ENCODE assay signal across 18 mouse cellular contexts in the genomic region with DNA sequence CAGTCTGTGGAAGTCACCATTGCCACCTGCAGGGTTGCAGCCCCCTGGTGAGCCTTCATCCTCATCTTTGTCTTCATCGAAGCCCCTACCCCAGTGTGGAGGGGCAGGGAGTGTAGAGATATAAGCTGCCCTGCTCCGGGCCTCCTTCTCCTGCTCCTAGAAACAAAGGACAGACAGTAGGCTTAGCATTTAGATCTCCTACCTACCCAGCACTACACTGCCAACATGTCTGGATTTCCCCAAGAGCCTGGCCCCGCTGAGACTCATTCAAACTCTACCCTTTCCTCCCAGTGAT. TPM values are rescaled to one million over a fixed set of nuclear protein-coding genes. Genes with fewer than 3 reads are reported as not detected.
DNase-seq lines count a peak whose midpoint lies in the region; ATAC-seq and TF ChIP-seq lines count a peak whose summit lies in the region.
"Had no signal": no experiment of that assay in that cellular context is flagged by ENCODE, and none has a peak within 500 bp of the region (broad histone marks: within the 10 kb centered on the region; RNA-seq: fewer than 3 reads in every experiment).

No protein-coding gene starts in this region.

- no peaks in the 10 kb centered on the region for H3K4me1 ChIP-seq in liver, postnatal 0 days (ENCODE audit: insufficient read depth)
- H3K4me1 ChIP-seq: embryonic facial prominence, embryonic 10.5 days; forebrain, embryonic 15.5 days; heart, embryonic 15.5 days; hindbrain, embryonic 13.5 days had no signal

- H3K4me2 ChIP-seq in liver, postnatal 0 days (ENCODE audit: low read depth, low read length): no peak overlapping the region
- H3K4me2 ChIP-seq: forebrain, embryonic 15.5 days; heart, embryonic 15.5 days; hindbrain, embryonic 13.5 days had no signal

- H3K27me3 ChIP-seq in liver, postnatal 0 days (ENCODE audit: insufficient read depth, low read length): no peaks in the 10 kb centered on the region
- H3K27me3 ChIP-seq: CH12.LX; forebrain, embryonic 15.5 days; heart, embryonic 15.5 days; hindbrain, embryonic 13.5 days; Patski had no signal

- intact Hi-C loops in gastrocnemius, postnatal 14 days (cut with DNase I; ENCODE audit: low total_unique reads): no loop called here

- DNase-seq in gastrocnemius, postnatal 25 days: peak; percentile 3
- DNase-seq in gastrocnemius, postnatal 14 days: no peak
- DNase-seq in liver, postnatal 0 days: peak; percentile 8
- DNase-seq in liver: no peak
- DNase-seq in right cerebral cortex, postnatal 10 days (ENCODE audit: low spot score in 2 of 2): peak; percentile 13 to 14
- no peak for DNase-seq in right cerebral cortex, postnatal 25 days
- DNase-seq: adrenal gland, postnatal 14 days; cerebellum, adult 11-12 months; cerebellum, adult 9-10 months; heart, postnatal 14 days had no signal

- no peak for TF ChIP-seq CTCF in liver, postnatal 0 days (IDR thresholded peaks at IDR 0.05; ENCODE audit: low read depth)

- no peak overlapping the region for H3K4me3 ChIP-seq in liver, postnatal 0 days (ENCODE audit: low read depth, low read length)
- H3K4me3 ChIP-seq: embryonic facial prominence, embryonic 10.5 days; forebrain, embryonic 15.5 days; heart, embryonic 15.5 days; hindbrain, embryonic 13.5 days had no signal

- no peaks in the 10 kb centered on the region for H3K9me3 ChIP-seq in liver, postnatal 0 days (ENCODE audit: low read length)
- H3K9me3 ChIP-seq: embryonic facial prominence, embryonic 10.5 days; forebrain, embryonic 15.5 days; heart, embryonic 15.5 days; hindbrain, embryonic 13.5 days had no signal

- no peak overlapping the region for H3K27ac ChIP-seq in liver, postnatal 0 days (ENCODE audit: low read depth)
- H3K27ac ChIP-seq: embryonic facial prominence, embryonic 10.5 days; forebrain, embryonic 15.5 days; heart, embryonic 15.5 days; hindbrain, embryonic 13.5 days; hindbrain, postnatal 0 days had no signal

- no peak for ATAC-seq in liver, postnatal 0 days
- ATAC-seq: activated CD4-positive, CD25-positive, alpha-beta regulatory T cell, adult 4 months; forebrain, embryonic 15.5 days; Patski had no signal

- WGBS in liver, postnatal 0 days (ENCODE audit: insufficient replicate concordance): 75% methylated on average over 3 of the region's 3 CpGs

- H3K9ac ChIP-seq in liver, postnatal 0 days (replicated peaks): no peak overlapping the region
- H3K9ac ChIP-seq: forebrain, embryonic 15.5 days; heart, embryonic 15.5 days; hindbrain, embryonic 13.5 days had no signal

- no peak for TF ChIP-seq EP300 in liver, postnatal 0 days (IDR thresholded peaks at IDR 0.05; ENCODE audit: low read depth)

- H3K36me3 ChIP-seq in liver, postnatal 0 days (replicated peaks; ENCODE audit: insufficient read depth, low read length): peaks cover 4% of the 10 kb centered on the region; the same call in 1 of the 2 replicates

RNA-seq across cellular contexts. Expression of a gene that starts 21.5 kb away (rescaled TPM):
- total RNA-seq in gastrocnemius, postnatal 25 days (2021): 1 to 10 TPM in 1 of 2 experiments, under 1 TPM in 1; 1.00 to 1.2 TPM
- under 1 TPM; 0.75 to 0.76 TPM for total RNA-seq in gastrocnemius, postnatal 14 days (2021)
- 0.14 and 0.18 TPM in 2 replicates for polyA plus RNA-seq in liver, postnatal 0 days (2015; fragmentation: Nextera tagmentation; extraction: Ambion mirVana)

RNA-seq across cellular contexts. Expression of a gene that starts 21.8 kb away (rescaled TPM):
- 1 to 10 TPM; 2.9 to 3.8 TPM for total RNA-seq in gastrocnemius, postnatal 25 days (2021)
- 1 to 10 TPM; 1.9 to 2.3 TPM for total RNA-seq in gastrocnemius, postnatal 14 days (2021)
- 1.1 and 1.2 TPM in 2 replicates for polyA plus RNA-seq in liver, postnatal 0 days (2015; fragmentation: Nextera tagmentation; extraction: Ambion mirVana)

Comparison
In these comparisons a context has a peak if more than half of its experiments do, and no peak if none do; other contexts are left out.
1. DNase-seq: peak in gastrocnemius, postnatal 25 days (single experiment), liver, postnatal 0 days (single experiment) and right cerebral cortex, postnatal 10 days (2 of 2); none in gastrocnemius, postnatal 14 days (single experiment), liver (single experiment) and right cerebral cortex, postnatal 25 days (single experiment).